Mouse (Mus musculus) activated CD4-positive, CD25-positive, alpha-beta regulatory T cell, adult 4 months (primary cell): ENCODE data around the gene Arl14ep. TPM values are rescaled to one million over a fixed set of nuclear protein-coding genes. Genes with fewer than 3 reads are reported as not detected.

ENCODE experiments used
- ATAC-seq: one replicate; pipeline ENCODE4 v1.8.0; 2017
- polyA plus RNA-seq, 2 experiments: library from polyadenylated mRNA; unstranded; fragments of 100-300 nt; shearing (Covaris generic); gene quantifications; one replicate each; pipeline ENCODE4 v1.2.1; 2017

Arl14ep gene
- polyA plus RNA-seq, 2 experiments from 2014 or later: 34.1 to 36.5 TPM

DNA sequence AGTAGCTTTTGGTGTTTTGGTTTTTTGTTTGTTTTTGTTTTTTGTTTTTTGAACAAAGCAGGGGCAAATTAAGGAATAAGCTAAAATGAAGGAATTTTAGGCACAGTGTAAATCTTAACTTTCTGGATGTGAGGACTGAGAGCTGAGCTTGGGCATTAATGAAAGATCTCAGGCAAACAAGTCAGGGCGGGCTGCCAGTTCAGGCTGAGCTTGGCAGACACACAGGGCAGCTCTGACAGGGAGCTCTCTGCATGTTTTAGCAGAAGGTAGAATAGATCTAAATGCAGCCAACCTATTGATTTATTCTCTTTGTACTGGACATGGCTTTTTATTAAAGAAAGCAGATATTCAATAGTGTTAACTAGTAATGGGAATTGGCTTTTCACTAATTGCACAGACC, 31.8 kb downstream of the Arl14ep start:
- ATAC-seq: no peak

DNA sequence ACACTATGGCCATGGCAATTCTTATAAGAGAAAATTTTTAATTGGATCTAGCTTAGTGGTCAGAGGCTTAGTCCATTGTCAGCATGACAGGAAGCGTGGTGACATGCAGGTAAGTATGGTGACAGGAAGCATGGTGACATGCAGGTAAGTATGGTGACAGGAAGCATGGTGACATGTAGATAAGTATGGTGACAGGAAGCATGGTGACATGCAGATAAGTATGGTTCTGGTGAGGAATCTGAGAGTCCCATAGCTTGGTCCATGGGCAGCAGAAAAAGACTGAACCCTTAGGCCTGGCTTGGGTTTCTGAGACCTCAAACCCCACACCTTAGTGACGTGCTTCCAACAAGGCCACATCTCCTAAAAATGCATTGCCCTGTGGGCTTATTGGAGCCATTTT, 38.5 kb downstream of the Arl14ep start:
- ATAC-seq: no peak

DNA sequence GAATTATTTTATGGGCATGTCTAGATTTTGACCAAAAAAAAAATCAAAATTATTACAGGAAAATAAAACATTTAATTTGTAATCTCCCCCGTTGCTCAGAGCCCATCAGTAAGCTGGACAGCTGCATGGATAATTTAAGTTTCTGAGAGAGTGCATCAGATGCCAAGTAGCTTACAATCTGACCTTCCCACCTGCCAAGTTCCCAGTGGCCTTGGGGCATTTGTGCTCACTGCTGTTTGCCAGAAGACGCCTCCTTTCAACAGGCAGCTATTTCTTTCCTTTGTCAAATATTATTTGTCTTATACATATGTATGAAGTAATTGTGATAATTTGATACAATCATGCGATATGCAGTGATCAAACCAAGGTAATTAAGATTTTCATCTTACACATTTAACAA, 44.3 kb downstream of the Arl14ep start:
- no peak for ATAC-seq

Other genes starting within 250 kb of the Arl14ep start
- not detected for gene Fshb, start 85.2 kb upstream of the Arl14ep start, polyA plus RNA-seq